Mouse (Mus musculus) retina, embryonic 14.5 days (tissue): ENCODE data around the gene Ndufs7.
"Not testable (repeated sequence)": the region's sequence is repeated elsewhere in the genome, so short reads cannot be mapped to it uniquely, and the experiment has no call there.

ENCODE experiments used
- DNase-seq: peaks from one replicate; pipeline ENCODE4 v3.0.0-alpha.2; 2015; ENCODE audit warnings: low spot score

The Ndufs7 gene

GRCm38 (mm10) chr10:80248971-80249640 is at the start of gene Ndufs7:
TSS of gene Ndufs7 (plus strand) at chr10:80249121.
- peak; percentile 98 for DNase-seq

- DNase-seq = peak; percentile 95
Observed at GRCm38 (mm10) chr10:80199440-80200008, 49.4 kb upstream of the Ndufs7 start.

- DNase-seq = no peak
Observed at GRCm38 (mm10) chr10:80200485-80200884, 48.4 kb upstream of the Ndufs7 start.

GRCm38 (mm10) chr10:80204055-80204454 is 44.9 kb upstream of the Ndufs7 start:
- no peak for DNase-seq

- DNase-seq = no peak
Observed at GRCm38 (mm10) chr10:80207201-80207600, 41.7 kb upstream of the Ndufs7 start.

GRCm38 (mm10) chr10:80207676-80208075 is 41.2 kb upstream of the Ndufs7 start:
- no peak for DNase-seq

- DNase-seq = no peak
Observed at GRCm38 (mm10) chr10:80208248-80208647, 40.7 kb upstream of the Ndufs7 start.

GRCm38 (mm10) chr10:80208841-80209371 is 40.0 kb upstream of the Ndufs7 start:
- DNase-seq = peak; percentile 64

GRCm38 (mm10) chr10:80211547-80212103 is 37.3 kb upstream of the Ndufs7 start:
- DNase-seq = not testable (repeated sequence)

- no peak for DNase-seq
Observed at GRCm38 (mm10) chr10:80215048-80215772, 33.7 kb upstream of the Ndufs7 start.

GRCm38 (mm10) chr10:80220676-80221075 is 28.2 kb upstream of the Ndufs7 start:
- DNase-seq = no peak

GRCm38 (mm10) chr10:80223137-80223536 is 25.8 kb upstream of the Ndufs7 start:
- DNase-seq = not testable (repeated sequence)

GRCm38 (mm10) chr10:80226071-80226415 is 22.9 kb upstream of the Ndufs7 start:
- no peak for DNase-seq

GRCm38 (mm10) chr10:80226416-80227165 is 22.3 kb upstream of the Ndufs7 start, which contains the start of gene Mum1:
TSS of gene Mum1 (plus strand) at chr10:80226434.
- DNase-seq = peak; percentile 99

GRCm38 (mm10) chr10:80227166-80227539 is 21.8 kb upstream of the Ndufs7 start:
- DNase-seq = no peak

GRCm38 (mm10) chr10:80227877-80228775 is 20.8 kb upstream of the Ndufs7 start:
- DNase-seq = no peak

- DNase-seq = no peak
Observed at GRCm38 (mm10) chr10:80236145-80236825, 12.6 kb upstream of the Ndufs7 start.

- DNase-seq = no peak
Observed at GRCm38 (mm10) chr10:80237020-80237419, 11.9 kb upstream of the Ndufs7 start.

GRCm38 (mm10) chr10:80238306-80238705 is 10.6 kb upstream of the Ndufs7 start:
- DNase-seq = no peak

GRCm38 (mm10) chr10:80239791-80240190 is 9.1 kb upstream of the Ndufs7 start:
- no peak for DNase-seq
